Comparison of ENCODE assay signal across 19 mouse cellular contexts in genomic region chr14:99275827-99276226, GRCm38 (mm10). TPM values are rescaled to one million over a fixed set of nuclear protein-coding genes. Genes with fewer than 3 reads are reported as not detected.
"Had no signal": no experiment of that assay in that cellular context is flagged by ENCODE, and none has a peak within 500 bp of the region (broad histone marks: within the 10 kb centered on the region; RNA-seq: fewer than 3 reads in every experiment).

No protein-coding gene starts in this region.

- H3K4me1 ChIP-seq: neural tube, embryonic 12.5 days had no signal

- H3K27me3 ChIP-seq: neural tube, embryonic 12.5 days had no signal

- H3K27ac ChIP-seq: macrophage; midbrain, embryonic 12.5 days; neural tube, embryonic 12.5 days had no signal

- H3K4me2 ChIP-seq: lung, embryonic 14.5 days; midbrain, embryonic 12.5 days; neural tube, embryonic 12.5 days had no signal

- H3K36me3 ChIP-seq: midbrain, embryonic 12.5 days; neural tube, embryonic 12.5 days had no signal

- ATAC-seq: midbrain, embryonic 16.5 days had no signal

- H3K9me3 ChIP-seq: megakaryocyte, embryonic 14.5 days; midbrain, embryonic 12.5 days; neural tube, embryonic 12.5 days had no signal

- DNase-seq: lung, adult 18-20 months; lung, embryonic 14.5 days; lung, postnatal 10 days; lung, postnatal 36 days; midbrain, embryonic 14.5 days; retina, postnatal 1 day; right cerebral cortex, adult 18-20 months; right cerebral cortex, postnatal 25 days; right cerebral cortex, postnatal 4 days; spleen, adult 18-20 months; thymus, adult 18-20 months; thymus, postnatal 14 days; thymus, postnatal 36 days had no signal

- H3K4me3 ChIP-seq: megakaryocyte, embryonic 14.5 days; midbrain, embryonic 12.5 days; myocyte; neural tube, embryonic 12.5 days had no signal

- H3K9ac ChIP-seq: lung, embryonic 14.5 days; midbrain, embryonic 12.5 days; neural tube, embryonic 12.5 days had no signal

RNA-seq across cellular contexts. Expression of gene Klf5, which starts 22.7 kb away (rescaled TPM):
- polyA plus RNA-seq: macrophage had no signal
